Mouse (Mus musculus): ENCODE measurements around the gene Unc5a. TPM values are rescaled to one million over a fixed set of nuclear protein-coding genes. Genes with fewer than 3 reads are reported as not detected.
A peak's percentile ranks its signal among the peaks of the same experiment; 100 is the strongest.

Gene Unc5a
- total RNA-seq, 2 experiments from 2014 or later = 3.7 to 4.8 TPM

DNA sequence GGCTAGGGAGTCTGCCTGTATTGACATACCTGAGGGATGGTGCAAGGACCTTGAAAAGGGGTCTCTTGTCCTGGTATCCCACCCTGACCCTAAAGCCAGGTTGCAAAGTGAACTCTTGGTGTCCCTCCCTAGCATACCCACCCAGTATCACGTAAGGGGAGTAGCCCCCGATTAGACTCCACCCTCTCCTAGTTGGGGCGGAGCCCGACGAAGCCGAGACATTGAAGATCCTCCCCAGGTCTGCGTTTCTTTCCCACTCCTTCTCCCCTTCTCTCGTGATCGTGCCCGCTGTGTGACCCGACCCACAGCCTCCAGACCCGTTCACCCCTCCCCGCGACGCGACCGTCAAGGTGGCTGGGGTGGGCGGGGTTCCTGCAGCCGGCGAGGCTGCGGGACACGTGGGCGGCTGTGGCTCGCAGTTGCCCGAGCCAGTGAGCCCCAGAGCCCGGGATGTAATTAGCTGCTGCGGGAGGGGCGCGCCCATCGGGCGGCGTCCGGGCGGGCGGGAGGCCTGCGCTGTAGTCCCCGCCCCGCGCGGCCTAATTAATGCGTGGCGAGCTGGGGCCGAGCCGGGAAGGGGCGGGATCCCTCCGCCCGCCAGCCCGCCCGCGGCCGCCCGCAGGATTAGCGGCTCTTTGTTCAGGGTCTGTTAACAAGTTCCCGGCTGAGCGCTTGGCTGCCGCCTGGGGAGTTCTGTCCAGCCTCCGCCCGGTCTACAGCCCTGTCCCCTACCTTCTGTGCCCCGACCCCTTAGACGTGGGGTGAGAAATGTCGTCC is 6.7 kb downstream of the Unc5a start:
- peak; percentile 32 for DNase-seq

DNA sequence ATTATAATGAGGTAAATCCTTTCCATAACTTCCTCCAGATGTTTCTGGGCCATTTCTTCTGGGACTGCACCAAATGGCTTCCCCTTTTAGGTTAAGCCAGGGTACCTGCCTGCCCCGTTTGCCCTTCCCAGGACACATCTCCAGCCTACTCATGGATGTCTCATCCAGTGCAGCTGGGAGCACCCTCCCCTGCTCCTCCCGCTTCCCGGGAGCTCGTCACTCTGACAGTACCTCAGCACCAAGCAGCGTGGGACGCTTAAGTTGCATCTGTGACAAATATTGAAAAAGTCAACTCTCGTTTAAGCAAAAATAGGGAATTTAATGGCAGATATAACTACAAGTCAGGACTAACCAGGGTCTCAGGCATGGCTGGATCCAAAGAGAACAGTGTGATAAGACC is 8.1 kb downstream of the Unc5a start:
- DNase-seq = no peak

DNA sequence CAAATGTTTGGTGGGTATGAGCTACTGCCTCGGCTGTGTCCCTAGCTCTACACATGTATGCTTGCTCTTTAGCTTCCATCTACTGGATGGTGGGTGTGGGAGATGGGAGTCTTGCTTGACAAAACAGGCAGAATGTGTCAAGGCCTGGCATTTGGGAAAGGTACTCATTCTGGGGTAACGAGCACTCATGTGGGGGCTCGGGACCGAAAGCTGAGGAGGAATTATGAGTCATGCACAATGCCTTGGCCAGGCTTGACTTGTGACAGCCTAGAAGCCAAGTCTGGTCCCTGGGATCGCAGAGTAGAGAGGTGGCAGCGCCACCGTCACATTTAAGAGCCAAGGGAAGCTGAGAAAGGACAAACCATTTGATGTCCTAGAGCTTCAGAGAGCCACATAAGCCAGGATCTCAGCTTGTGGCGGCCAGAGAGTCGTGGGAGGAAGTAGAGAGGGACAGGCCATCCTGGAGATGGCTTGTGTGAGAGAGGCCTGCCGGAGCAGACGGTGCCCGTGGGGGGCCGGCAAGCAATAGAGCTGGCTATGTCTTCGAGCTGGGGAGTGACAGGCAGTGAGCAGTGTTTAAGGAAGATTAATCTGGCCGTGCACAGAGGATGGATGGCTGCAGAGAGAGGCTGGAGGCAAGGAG is 10.0 kb downstream of the Unc5a start:
- no peak for DNase-seq

DNA sequence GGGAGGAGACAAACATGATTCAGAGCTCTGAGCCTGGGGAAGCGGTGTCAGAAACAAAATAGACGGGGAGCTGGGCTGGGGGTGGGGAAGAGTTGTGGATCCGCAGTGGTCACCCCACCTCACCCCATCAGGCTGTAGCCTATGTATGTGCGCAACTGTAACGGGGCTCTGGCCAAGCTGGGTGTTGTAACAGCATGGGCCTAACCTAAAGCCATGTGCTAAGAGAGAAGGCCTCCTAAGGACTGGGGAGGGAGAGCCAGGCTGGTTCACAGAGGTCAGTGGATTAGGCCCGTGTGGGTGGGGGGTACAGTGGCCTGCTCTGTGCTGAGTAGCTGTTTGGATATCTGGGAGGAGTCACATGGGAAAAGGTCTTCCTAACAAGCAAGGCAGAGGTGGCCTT is 10.6 kb downstream of the Unc5a start:
- no peak for DNase-seq

DNA sequence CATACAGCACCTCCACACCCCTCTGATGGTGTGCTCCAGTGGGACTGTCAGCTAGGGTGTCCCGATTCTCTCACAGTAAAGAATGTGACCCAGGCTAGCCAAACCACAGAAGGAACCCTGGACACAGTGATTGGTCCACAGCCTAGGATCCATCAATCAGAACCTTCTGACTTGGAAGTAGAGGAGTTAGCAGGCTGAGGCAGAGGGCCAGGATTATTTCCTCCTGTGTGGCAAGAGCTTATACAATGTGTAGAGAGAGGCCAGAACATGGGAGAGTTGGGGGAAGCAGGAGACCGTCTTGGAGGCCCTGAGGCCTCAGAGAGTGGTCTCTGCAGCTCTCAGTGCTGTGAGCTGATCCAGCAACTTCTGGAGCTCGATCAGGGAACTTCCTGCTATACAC is 11.3 kb downstream of the Unc5a start:
- no peak for DNase-seq

DNA sequence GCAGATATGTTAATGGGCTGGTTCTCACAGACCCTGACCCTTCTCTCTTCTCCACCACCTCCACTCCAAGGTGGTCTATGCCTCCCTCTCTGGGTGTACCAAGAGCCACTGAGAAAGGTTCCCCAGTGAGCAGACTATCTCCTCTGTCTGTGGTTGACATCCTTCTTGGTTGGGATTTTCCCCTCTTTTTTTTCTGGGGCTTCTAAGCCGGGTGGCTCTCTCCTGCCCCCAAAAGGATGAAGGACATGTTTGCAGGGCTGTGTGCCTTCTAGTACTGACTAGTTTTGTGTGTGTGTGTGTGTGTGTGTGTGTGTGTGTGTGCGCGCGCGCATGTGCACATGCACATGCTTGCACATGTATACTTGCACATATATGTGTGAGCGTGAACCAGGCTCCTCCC is 16.0 kb downstream of the Unc5a start:
- DNase-seq = no peak

DNA sequence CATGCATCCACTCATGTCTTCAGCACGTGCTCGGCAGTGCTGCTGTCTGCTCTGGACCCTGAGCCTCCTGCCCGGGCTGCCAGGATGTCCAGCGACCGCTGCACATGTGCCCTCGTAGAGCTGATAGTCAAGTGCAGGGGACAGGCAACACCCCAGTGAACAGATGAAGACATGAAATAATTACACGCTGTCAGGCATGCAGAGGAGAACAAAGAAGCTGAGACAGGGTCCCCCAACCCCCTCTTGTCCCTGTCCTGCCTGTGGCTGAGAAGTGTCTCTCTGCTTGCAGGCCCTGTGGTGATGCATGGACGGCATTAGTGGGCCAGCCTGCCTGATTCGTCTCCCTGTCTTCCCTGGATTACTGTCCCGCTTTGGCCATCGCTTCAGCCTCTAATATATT is 18.3 kb downstream of the Unc5a start:
- no peak for DNase-seq

DNA sequence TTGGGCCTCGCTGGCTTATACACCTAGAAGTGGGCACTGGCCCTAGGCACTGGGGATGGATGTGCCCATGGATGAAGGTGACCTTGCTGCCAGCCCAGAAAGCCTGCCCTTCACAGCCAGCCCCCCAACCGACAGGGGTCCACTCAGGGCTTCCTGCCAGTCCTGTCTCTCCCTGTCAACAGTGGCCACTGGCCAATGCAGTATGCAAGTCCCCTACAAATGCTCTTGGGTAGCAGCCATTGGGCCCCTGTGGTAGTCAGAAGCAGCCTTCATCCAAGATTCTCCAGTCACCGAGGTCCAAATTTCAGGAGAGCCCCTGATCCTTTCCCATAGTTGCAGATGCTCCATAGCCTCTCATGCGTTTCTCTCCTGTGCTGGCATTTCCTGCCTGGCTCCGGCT is 19.4 kb downstream of the Unc5a start:
- no peak for DNase-seq

DNA sequence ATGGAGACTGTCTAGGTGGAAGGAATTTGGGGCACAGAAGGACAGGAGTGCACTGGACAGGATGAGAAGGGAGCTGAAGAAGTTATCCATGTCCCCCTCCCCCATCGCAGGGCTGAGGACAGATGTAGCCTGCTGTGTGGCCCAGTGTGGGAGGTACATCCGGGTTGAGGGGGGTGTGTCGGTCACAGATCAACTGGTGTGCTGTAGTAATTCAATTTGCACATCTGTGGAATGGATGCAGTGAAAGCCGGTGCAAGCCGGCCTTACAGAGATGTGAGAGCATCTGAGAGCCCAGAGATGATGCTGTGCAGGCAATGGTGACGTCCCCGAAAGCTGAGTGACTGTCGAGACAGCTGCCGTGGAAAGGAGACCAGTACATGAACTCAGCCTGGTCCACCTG is 20.3 kb downstream of the Unc5a start:
- DNase-seq = no peak

DNA sequence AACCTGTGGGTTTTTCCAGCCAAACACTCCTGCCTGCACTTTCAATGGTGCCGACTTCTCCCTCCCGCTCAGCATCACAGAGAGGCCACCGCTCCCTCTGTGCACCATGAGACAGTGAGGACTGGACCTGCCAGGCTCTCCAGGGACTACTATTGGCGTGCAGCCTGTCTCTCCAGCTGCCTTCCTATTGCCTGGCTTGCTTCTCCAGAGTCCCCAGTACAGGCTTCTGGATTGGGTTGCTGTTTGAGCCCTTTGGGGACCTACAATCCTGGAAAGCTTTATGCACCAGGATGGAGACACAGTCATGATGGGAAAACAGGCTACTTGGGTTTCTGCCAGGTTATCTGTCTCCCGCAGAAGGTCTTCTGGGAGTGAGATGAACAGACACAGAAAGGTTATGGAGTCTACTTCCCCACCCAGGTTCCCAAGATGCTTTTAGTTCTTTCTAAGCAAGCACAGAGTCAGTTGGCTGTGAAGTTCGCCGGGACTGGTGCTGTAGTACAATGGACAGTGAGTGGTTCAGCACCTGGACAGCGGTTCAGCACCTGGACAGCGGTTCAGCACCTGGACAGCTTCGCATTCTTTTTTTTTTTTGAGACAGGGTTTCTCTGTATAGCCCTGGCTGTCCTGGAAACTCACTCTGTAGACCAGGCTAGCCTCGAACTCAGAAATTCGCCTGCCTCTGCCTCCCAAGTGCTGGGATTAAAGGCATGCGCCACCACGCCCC is 21.5 kb downstream of the Unc5a start:
- peak; percentile 48 for DNase-seq

DNA sequence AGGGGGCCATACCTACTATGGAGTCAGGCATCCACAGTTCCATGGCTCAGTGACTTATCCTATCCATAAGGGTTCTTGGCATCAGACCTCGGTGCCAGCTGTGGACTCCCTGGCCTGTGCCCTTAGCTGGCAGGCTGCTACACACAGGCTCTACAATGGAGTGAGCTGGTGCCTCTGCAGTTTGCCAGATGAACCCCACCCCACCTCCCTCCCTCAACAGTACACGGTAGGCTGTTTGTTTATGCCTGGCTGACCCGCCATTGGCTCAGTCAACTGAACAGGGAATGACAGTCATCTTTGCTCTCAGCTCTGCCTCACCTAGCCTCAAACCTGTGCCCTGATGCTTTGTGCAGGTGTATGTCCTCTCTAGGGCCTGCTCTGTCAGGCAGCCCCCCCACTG is 26.3 kb downstream of the Unc5a start:
- DNase-seq = no peak

DNA sequence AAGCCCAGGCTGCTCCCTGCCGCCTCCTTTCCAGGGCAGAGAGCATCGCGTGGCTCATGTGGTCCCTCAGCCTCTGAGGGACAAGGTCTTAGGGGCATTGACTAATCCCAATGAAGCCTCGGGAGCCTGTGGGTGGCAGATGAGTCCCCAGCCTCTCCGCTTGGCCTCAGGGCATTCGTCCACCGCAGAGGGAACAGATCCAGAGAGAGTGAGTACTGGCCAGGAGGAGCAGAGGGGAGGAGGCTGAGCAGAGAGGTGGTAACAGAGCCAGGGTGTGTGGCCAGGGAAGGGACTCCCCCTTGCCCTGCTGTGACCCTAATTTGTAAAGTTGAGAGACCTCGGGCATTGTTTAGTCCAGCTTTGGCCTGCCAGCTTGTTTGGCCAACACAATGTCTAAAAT is 29.6 kb downstream of the Unc5a start:
- DNase-seq = peak; percentile 20

DNA sequence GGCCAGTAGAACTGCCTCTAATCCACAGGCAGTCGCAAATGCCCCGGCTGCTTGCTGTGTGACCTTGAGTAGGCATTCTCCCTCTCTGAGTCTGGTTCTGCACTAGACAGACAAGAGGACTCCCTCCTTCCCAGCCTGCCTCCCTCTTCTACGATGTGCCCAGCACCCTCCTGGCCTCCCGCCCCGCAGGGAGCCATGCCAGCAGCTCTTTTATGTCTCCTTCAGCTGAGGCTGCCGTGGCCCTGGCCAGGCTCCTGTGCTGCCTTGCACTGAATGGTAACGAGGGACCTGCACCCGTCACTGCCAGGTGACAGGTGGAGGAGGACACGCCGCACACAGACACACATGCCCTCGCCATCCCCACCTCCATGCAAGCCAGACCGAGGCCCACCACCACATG is 31.7 kb downstream of the Unc5a start:
- DNase-seq = no peak

DNA sequence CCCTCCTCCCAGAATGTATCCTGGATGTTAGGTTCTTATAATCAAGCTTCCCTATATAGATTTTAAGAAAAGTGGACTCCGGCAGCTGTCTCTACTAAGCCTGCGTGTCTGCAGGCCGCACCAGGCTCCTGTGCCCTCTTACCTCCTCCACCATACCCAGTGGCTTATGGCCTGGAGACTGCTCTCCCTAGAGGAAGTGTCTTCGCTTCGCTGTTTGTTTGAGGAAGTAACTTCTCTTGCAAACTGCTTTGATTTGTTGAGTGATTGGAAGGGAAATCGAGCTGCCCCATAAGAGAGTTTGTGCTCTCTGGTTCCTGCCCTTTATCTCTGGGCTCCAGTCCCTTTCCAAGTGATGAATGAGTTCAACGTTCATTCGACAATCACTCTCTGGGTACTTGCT is 33.8 kb downstream of the Unc5a start:
- no peak for DNase-seq

DNA sequence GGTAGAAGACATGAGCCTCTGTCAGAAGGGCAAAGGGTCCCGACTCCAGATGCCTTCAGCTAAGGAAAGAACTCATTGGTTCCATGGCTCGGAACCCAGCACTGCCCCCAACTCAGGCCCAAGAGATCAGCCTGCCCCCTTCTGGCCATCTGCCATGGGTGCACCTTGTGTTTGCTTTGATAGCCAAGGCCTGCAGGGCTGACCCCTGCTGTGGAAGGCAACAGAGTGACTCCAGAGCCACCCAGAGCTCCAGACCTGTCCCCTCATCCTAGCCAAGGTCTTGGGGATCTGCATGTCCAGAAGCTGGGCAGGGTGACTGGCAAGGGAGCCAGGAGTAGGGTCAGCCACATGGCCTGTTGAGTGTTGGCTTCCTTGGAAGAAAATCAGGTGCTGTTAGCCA is 34.4 kb downstream of the Unc5a start:
- no peak for DNase-seq

DNA sequence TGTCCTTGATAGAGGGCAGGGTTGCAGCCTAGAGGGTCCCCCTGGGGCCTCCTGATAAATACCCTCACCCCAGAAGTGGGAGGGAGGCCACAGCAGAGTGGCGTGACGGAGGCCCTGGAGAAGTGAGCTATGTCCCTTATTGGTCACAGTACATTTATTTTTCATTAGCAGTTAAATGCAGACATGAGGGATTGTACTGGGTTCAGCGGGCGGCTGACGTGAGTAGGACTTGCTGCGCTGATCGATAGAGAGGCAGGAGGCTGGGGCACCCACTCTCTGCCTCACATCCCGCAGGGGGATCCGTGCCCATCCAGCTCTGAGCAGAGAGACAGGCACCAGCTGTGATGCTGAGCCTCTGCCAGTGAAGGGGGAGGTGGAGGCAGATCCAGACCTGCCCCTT is 38.2 kb downstream of the Unc5a start:
- DNase-seq = no peak

DNA sequence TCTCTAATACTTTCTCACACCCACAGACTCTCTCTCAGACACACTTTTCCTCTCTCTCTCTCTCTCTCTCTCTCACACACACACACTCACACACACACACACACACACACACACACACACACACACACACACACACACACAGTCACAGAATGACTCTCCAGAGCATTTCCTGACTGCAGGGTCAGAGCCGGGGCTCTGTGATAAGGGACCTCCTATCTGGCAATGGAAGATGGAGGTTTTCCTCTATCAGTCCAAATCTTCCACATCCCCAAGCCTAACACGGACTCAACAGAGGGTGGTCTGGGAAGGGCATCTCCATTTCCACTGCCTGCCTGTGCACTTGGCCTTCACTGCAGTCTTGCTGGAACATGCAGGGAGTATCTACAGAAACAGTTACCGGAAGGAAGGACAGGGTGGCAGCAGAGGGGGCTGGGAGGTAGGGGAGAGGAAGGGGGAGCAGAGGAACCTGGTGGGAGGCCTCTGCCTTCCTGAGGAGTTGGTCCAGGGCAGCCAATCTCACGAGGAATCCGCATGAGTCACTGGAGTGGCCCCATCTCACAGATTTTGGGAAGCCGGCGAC is 39.1 kb downstream of the Unc5a start:
- no peak for DNase-seq

DNA sequence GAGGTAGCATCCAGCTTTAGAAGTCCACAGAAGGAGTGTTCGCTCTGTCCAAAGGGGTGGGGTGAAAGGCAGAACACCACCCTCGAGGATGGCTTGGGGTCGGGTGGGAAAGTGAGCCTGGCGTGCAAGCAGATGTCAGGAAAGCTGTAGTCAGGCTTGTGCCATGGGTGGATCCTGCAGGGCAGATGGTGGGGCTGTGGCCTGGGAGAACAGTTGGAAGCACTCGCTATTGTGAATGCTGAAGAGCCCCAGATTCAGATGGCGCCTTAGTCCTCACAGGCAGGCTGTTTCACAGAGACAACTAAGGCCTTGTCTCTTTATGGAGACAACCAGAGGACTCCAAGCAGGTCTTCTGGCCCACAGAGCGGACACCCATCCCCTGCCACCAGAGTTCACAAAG is 43.0 kb downstream of the Unc5a start:
- no peak for DNase-seq

DNA sequence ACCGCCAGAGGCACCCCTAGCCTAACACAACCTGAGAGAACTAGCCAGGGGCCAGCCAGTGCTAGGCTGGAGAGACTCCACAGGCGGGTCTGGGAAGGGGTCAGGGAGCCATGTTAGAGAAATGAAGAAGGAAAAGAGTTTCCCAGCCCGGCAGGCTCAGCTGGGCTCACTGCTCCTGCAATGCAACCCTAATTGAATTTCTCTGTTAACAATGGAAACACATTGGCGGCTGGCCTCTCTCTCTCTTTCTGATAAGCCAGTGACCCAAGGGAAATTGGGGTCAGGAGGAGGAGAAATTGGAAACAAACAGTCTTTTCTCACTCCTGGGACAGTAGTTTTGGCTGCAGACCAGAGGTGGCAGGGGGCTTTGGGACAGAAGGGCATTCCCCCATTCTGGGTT is 45.4 kb downstream of the Unc5a start:
- no peak for DNase-seq

DNA sequence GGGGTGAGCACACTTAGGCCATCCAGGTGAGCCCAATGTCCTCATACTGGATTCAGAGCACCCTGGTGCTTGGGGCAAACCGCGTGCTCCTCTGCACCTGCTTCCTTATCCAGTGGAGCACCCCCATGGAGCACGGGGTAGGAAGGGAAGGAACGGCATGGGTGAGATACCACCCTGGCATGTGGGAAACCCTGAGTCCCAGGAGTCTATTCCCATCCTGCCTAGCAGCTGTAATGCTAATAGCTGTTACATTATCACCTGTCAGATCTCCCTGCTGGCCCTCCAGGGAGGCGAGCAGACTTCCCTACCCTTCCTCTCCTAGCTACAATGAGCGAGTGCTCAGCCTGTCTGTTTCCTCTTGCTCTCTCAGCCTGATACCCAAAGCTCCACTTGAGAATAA is 46.0 kb downstream of the Unc5a start:
- DNase-seq = no peak

DNA sequence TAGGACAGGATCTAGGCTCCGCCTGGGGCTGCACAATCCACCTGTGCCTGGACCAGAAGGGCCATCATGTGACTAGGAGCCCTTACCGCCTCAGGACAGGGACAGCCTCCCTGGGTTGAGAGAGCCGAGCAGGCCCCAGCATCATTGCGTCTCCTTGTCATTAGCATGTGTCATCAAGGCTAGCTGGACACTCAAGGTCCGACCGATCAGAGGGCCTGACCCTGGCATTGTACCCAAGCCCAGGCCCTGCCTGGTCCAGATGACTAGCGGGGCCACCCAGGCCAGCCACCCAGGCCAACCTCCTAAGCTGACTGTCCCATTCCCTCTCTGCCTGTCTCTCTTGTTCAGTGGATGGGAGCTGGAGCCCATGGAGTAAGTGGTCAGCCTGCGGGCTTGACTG is 48.4 kb downstream of the Unc5a start:
- no peak for DNase-seq

DNA sequence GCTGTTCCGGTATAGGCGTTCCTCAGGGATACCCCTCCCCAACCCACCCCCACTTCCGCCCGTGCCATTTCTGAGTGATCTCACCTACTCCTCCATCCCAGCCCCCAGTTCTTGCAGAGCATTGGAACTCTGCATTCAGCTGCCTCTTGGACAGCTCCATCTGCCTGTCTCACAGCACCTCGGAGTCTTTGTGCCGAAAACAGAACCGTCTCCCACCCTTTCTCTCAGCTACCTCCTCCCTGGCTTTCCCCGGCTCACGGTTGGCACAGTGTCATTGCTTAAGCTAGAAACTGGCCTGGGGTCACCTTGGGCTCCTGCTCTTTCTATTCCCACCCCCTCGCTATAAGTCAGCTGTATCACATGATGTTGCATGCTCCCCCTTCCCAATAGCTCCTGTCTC is 51.2 kb downstream of the Unc5a start:
- DNase-seq = no peak

DNA sequence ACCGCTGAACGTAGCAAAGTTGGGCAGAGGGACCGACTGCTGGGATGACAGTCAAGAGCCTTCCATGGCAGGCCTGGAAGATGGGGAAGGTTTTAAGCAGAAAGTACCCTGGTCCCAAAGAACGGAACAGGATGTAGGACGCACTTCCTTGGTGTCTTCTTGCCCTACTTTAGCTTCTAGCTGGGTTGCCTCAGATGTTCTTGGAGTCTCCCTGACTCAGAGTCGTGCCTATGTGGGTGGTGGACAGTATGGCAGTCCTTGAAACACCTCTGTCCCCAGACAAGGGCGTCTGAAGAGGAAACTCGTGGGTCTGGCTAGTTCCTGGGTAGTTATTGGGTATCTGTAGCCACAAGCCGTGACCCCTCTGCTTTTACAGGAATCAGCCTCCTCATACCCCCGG is 52.9 kb downstream of the Unc5a start:
- no peak for DNase-seq

All from gastrocnemius, postnatal 10 days (tissue).